Mouse (Mus musculus) limb, embryonic 14.5 days (tissue): ENCODE data around the gene Ticam1. TPM values are rescaled to one million over a fixed set of nuclear protein-coding genes. Genes with fewer than 3 reads are reported as not detected.

Source experiments
- ATAC-seq: fragments of 200-750 bp; cut with Nextera tagmentation; 2 replicates; pipeline ENCODE4 v1.8.0; 2017; ENCODE audit warnings: low read depth, moderate number of reproducible peaks, moderate TSS enrichment; ENCODE audit not compliant: low FRiP score
- DNase-seq: peaks from one replicate; pipeline ENCODE4 v3.0.0-alpha.2; 2015; ENCODE audit warnings: low spot score
- H3K27ac ChIP-seq: fragments of 300-500 bp; sonication (generic); replicated peaks from 2 replicates; pipeline ENCODE4 v1.5.1; 2014; ENCODE audit warnings: low read depth, mild to moderate bottlenecking, low read length, moderate library complexity, mixed read lengths
- H3K27me3 ChIP-seq: fragments of 300-500 bp; sonication (generic); 2 replicates; pipeline ENCODE4 v1.6.1; 2014; ENCODE audit warnings: low read length, mixed read lengths; ENCODE audit not compliant: control insufficient read depth, insufficient read depth
- H3K36me3 ChIP-seq: fragments of 300-500 bp; sonication (generic); 2 replicates; pipeline ENCODE4 v1.6.1; 2014; ENCODE audit warnings: mild to moderate bottlenecking, low read length, moderate library complexity, mixed read lengths; ENCODE audit not compliant: control insufficient read depth, insufficient read depth
- H3K4me1 ChIP-seq: fragments of 300-500 bp; sonication (generic); 2 replicates; pipeline ENCODE4 v1.6.1; 2014; ENCODE audit warnings: antibody characterized with exemption, low read length, mixed read lengths; ENCODE audit not compliant: control insufficient read depth, insufficient read depth
- H3K4me2 ChIP-seq: fragments of 300-500 bp; sonication (generic); replicated peaks from 2 replicates; pipeline ENCODE4 v1.6.1; 2014; ENCODE audit warnings: low read depth, mild to moderate bottlenecking, low read length, moderate library complexity; ENCODE audit not compliant: severe bottlenecking
- H3K4me3 ChIP-seq: fragments of 300-500 bp; sonication (generic); replicated peaks from 2 replicates; pipeline ENCODE4 v1.5.1; 2014; ENCODE audit warnings: low read length
- H3K9ac ChIP-seq: fragments of 300-500 bp; sonication (generic); 2 replicates; pipeline ENCODE4 v1.6.1; 2014; ENCODE audit warnings: mild to moderate bottlenecking, low read depth, low read length, moderate library complexity; ENCODE audit not compliant: severe bottlenecking
- H3K9me3 ChIP-seq: fragments of 300-500 bp; sonication (generic); 2 replicates; pipeline ENCODE4 v1.6.1; 2016; ENCODE audit warnings: low read length; ENCODE audit not compliant: control insufficient read depth
- POLR2A ChIP-seq: fragments of 200-500 bp; IDR thresholded peaks from 2 replicates; pipeline ENCODE4 v1.8.0; 2012; ENCODE audit warnings: inconsistent platforms, mild to moderate bottlenecking, moderate library complexity, borderline replicate concordance; ENCODE audit not compliant: insufficient read depth, insufficient read length; ENCODE audit errors: extremely low read depth
- WGBS: fragments of 180-500 bp; shearing (Covaris S2); extraction: QIAGEN DNeasy Blood & Tissue Kit; methylation state at CpG from one replicate; pipeline ENCODE4 v1.1.7; 2014; 5-methylcytosine and 5-hydroxymethylcytosine counted together
- polyA plus RNA-seq, 2 experiments: library from polyadenylated mRNA; depleted of rRNA in 1 of 2; stranded (reverse) in 1 of 2; unstranded in 1 of 2; fragments of >200 nt; fragmentation: Nextera tagmentation in 1 of 2; extraction: Ambion mirVana in 1 of 2; gene quantifications; 2 replicates each; pipeline versions ENCODE4 v1.2.1 to v1.2.3; 2012 to 2014

Gene Ticam1
- polyA plus RNA-seq, 2 experiments, result 8.7 to 12.5 TPM

- Histone ChIP-seq H3K36me3 (peaks cover 34% of the 10 kb centered on the region), H3K9me3 (no peaks in the 10 kb centered on the region), H3K4me3 (peak overlapping the region; percentile 59), H3K4me2 (peak overlapping the region; percentile 71), H3K9ac (peak overlapping the region; percentile 72), H3K4me1 (peaks cover 11% of the 10 kb centered on the region), H3K27ac (peak overlapping the region; percentile 88), H3K27me3 (no peaks in the 10 kb centered on the region)
- no peak for TF ChIP-seq POLR2A
- 24% methylated on average over 5 of the region's 5 CpGs for WGBS
- DNase-seq (no peak), ATAC-seq (no peak; the same call in 1 of the 2 replicates)
Observed at GRCm38 (mm10) chr17:56275842-56276480, 625 bp downstream of the Ticam1 start.

DNA sequence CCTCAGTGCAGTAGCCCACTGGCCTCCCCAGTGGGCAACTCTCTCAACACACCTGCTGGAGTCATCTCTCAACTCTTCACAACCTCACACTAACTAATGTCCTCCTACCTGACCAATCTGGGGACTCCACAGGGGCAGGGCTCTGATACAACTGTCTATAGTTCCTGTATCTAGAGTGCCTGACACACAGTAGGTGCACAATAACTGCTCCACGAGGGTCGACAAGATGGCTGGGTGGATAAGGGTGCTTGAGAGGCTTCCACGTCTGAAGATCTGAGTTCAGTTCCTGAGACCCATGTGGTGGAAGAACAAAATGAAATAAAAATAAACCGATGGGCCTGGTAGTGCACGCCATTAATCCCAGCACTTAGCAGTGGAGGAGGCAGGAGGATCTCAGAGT is 2.6 kb downstream of the Ticam1 start:
- ATAC-seq, result no peak
- peaks cover 11% of the 10 kb centered on the region for H3K4me1 ChIP-seq
- no peaks in the 10 kb centered on the region for H3K27me3 ChIP-seq
- no peak for TF ChIP-seq POLR2A
- no peak overlapping the region for H3K4me3 ChIP-seq
- no peak overlapping the region for H3K27ac ChIP-seq
- peaks cover 23% of the 10 kb centered on the region for H3K36me3 ChIP-seq
- 90% methylated on average over 5 of the region's 5 CpGs for WGBS
- DNase-seq, result no peak
- no peaks in the 10 kb centered on the region for H3K9me3 ChIP-seq
- H3K4me2 ChIP-seq, result no peak overlapping the region
- H3K9ac ChIP-seq, result no peak overlapping the region

DNA sequence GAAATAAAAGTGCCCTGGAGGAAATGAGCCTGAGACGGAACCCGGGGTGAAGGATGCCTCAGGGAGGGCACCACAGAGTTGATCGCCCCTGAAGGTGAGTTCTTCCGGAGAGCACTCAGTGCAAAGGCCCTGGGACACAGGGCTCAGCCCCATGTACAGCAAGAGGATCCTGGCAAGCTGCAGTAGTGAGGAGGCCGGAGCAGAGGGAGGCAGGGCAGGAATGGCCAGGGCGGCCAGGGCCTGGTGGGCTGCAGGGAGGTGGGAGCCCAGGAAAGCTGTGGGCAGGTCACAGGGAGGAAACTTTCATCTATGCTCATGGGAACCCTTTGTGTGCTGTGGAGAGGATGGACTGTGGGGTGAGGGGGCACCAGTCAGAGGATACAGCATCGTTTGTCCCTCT is 3.1 kb downstream of the Ticam1 start:
- no peaks in the 10 kb centered on the region for H3K9me3 ChIP-seq
- WGBS, result 84% methylated on average over 7 of the region's 7 CpGs
- H3K4me1 ChIP-seq, result peaks cover 11% of the 10 kb centered on the region
- no peak overlapping the region for H3K9ac ChIP-seq
- H3K4me2 ChIP-seq, result no peak overlapping the region
- no peak for TF ChIP-seq POLR2A
- DNase-seq (no peak), ATAC-seq (no peak)
- H3K27me3 ChIP-seq, result no peaks in the 10 kb centered on the region
- H3K4me3 ChIP-seq, result no peak overlapping the region
- peaks cover 19% of the 10 kb centered on the region for H3K36me3 ChIP-seq
- no peak overlapping the region for H3K27ac ChIP-seq

GRCm38 (mm10) chr17:56272644-56273043 is 3.9 kb downstream of the Ticam1 start:
- H3K27me3 ChIP-seq, result no peaks in the 10 kb centered on the region
- H3K9ac ChIP-seq, result no peak overlapping the region
- peaks cover 18% of the 10 kb centered on the region for H3K36me3 ChIP-seq
- no peak for TF ChIP-seq POLR2A
- ATAC-seq (no peak), DNase-seq (no peak)
- no peak overlapping the region for H3K27ac ChIP-seq
- no peaks in the 10 kb centered on the region for H3K9me3 ChIP-seq
- no peak overlapping the region for H3K4me2 ChIP-seq
- no peak overlapping the region for H3K4me3 ChIP-seq
- 63% methylated on average over 3 of the region's 3 CpGs for WGBS
- peaks cover 11% of the 10 kb centered on the region for H3K4me1 ChIP-seq

GRCm38 (mm10) chr17:56271609-56272253 is 4.9 kb downstream of the Ticam1 start:
- TF ChIP-seq POLR2A, result no peak
- Histone ChIP-seq H3K9ac (no peak overlapping the region), H3K4me2 (no peak overlapping the region), H3K4me1 (peaks cover 4% of the 10 kb centered on the region; the same call in 1 of the 2 replicates), H3K27ac (no peak overlapping the region), H3K9me3 (no peaks in the 10 kb centered on the region), H3K27me3 (no peaks in the 10 kb centered on the region), H3K4me3 (no peak overlapping the region), H3K36me3 (peaks cover 18% of the 10 kb centered on the region)
- DNase-seq (no peak), ATAC-seq (no peak)
- 85% methylated on average over 11 of the region's 12 CpGs for WGBS

- Histone ChIP-seq H3K27me3 (no peaks in the 10 kb centered on the region), H3K9me3 (no peaks in the 10 kb centered on the region), H3K4me2 (peak overlapping the region; percentile 71), H3K27ac (no peak overlapping the region; the same call in 1 of the 2 replicates), H3K4me1 (no peaks in the 10 kb centered on the region; the same call in 1 of the 2 replicates), H3K9ac (no peak overlapping the region), H3K4me3 (peak overlapping the region; percentile 37), H3K36me3 (peaks cover 18% of the 10 kb centered on the region)
- no peak for TF ChIP-seq POLR2A
- DNase-seq (no peak), ATAC-seq (no peak)
- 74% methylated on average over 3 of the region's 3 CpGs for WGBS
Observed at GRCm38 (mm10) chr17:56269741-56270140, 6.8 kb downstream of the Ticam1 start.
